Mouse (Mus musculus): ENCODE measurements around the gene Ptpn12. TPM values are rescaled to one million over a fixed set of nuclear protein-coding genes. Genes with fewer than 3 reads are reported as not detected.
"Not testable (repeated sequence)": the region's sequence is repeated elsewhere in the genome, so short reads cannot be mapped to it uniquely, and the experiment has no call there.

The Ptpn12 gene
- total RNA-seq, 2 experiments from 2014 or later: 31.3 to 33.2 TPM

GRCm38 (mm10) chr5:20955114-20955835 lies 100.4 kb downstream of the Ptpn12 start:
- intact Hi-C loops (cut with DNase I): no loop called here
- DNase-seq: no peak

- intact Hi-C loops (cut with DNase I): no loop called here
These were observed 103.3 kb downstream of the Ptpn12 start for GRCm38 (mm10) chr5:20952337-20952925.

GRCm38 (mm10) chr5:20951666-20952281 lies 103.9 kb downstream of the Ptpn12 start:
- peak; percentile 93 to 94 for DNase-seq
- intact Hi-C loops (cut with DNase I): loop anchor here (1.0 to 2.0 kb wide), 3 partner anchors 38 to 103 kb away; partner anchors contain the start of gene Ptpn12

More at GRCm38 (mm10) chr5:20952337-20952925, 103.3 kb downstream of the Ptpn12 start:
- no peak for DNase-seq

GRCm38 (mm10) chr5:20950855-20951650 lies 104.7 kb downstream of the Ptpn12 start:
- intact Hi-C loops (cut with DNase I): loop anchor here (1.0 to 2.0 kb wide), 3 partner anchors 38 to 104 kb away; partner anchors contain the start of gene Ptpn12
- DNase-seq: peak in 1 of 2 experiments; percentile 67

- intact Hi-C loops (cut with DNase I): loop anchor here (2.0 kb wide), 2 partner anchors 70 to 104 kb away; partner anchors contain the start of gene Ptpn12
- DNase-seq: no peak
These were observed 105.2 kb downstream of the Ptpn12 start for GRCm38 (mm10) chr5:20950516-20950854.

GRCm38 (mm10) chr5:20950093-20950492 lies 105.6 kb downstream of the Ptpn12 start:
- DNase-seq: no peak
- intact Hi-C loops (cut with DNase I): loop anchor here (2.0 kb wide), 2 partner anchors 69 to 105 kb away; partner anchors contain the start of gene Ptpn12

- intact Hi-C loops (cut with DNase I): no loop called here
- no peak for DNase-seq
These were observed 108.8 kb downstream of the Ptpn12 start for GRCm38 (mm10) chr5:20946906-20947305.

- intact Hi-C loops (cut with DNase I): no loop called here
- DNase-seq: peak in 1 of 2 experiments; percentile 44
These were observed 110.6 kb downstream of the Ptpn12 start for GRCm38 (mm10) chr5:20944961-20945748.

- DNase-seq; intact Hi-C loops (cut with DNase I): not testable (repeated sequence)
These were observed 111.9 kb downstream of the Ptpn12 start for GRCm38 (mm10) chr5:20943791-20944190.

GRCm38 (mm10) chr5:20942523-20942922 lies 113.2 kb downstream of the Ptpn12 start:
- DNase-seq: no peak
- intact Hi-C loops (cut with DNase I): no loop called here

GRCm38 (mm10) chr5:20941205-20941604 lies 114.5 kb downstream of the Ptpn12 start:
- peak; percentile 48 for DNase-seq
- intact Hi-C loops (cut with DNase I): no loop called here

GRCm38 (mm10) chr5:20940696-20941095 lies 115.0 kb downstream of the Ptpn12 start:
- intact Hi-C loops (cut with DNase I): no loop called here
- DNase-seq: no peak

- intact Hi-C loops (cut with DNase I): no loop called here
- no peak for DNase-seq
These were observed 115.6 kb downstream of the Ptpn12 start for GRCm38 (mm10) chr5:20940040-20940571.

- intact Hi-C loops (cut with DNase I): no loop called here
- DNase-seq: no peak
These were observed 117.2 kb downstream of the Ptpn12 start for GRCm38 (mm10) chr5:20938523-20938922.

Other genes with a start within 250 kb of the Ptpn12 start
- gene Phtf2, start 173.8 kb downstream of the Ptpn12 start, total RNA-seq (2021): 10 to 100 TPM; 72.4 to 78.3 TPM
- 10 to 100 TPM; 23.8 to 24.1 TPM for gene Tmem60, start 173.7 kb downstream of the Ptpn12 start, total RNA-seq (2021)
- 10 to 100 TPM; 13.6 to 15.2 TPM for gene Rsbn1l, start 99.5 kb downstream of the Ptpn12 start, total RNA-seq (2021)
- gene Gsap, start 130.3 kb upstream of the Ptpn12 start, total RNA-seq (2021): 1 to 10 TPM; 4.2 to 4.5 TPM

All from heart, postnatal 36 days (tissue).